Mouse (Mus musculus) embryonic facial prominence, embryonic 15.5 days (tissue): ENCODE measurements around the gene Tuba3a. TPM values are rescaled to one million over a fixed set of nuclear protein-coding genes. Genes with fewer than 3 reads are reported as not detected.

Experiments used
- ATAC-seq: fragments of 200-750 bp; cut with Nextera tagmentation; 2 replicates; pipeline ENCODE4 v1.8.0; 2017; ENCODE audit warnings: low read depth, moderate TSS enrichment; ENCODE audit not compliant: insufficient number of reproducible peaks, low FRiP score, low TSS enrichment
- H3K27ac ChIP-seq: fragments of 300-500 bp; sonication (generic); replicated peaks from 2 replicates; pipeline ENCODE4 v1.5.1; 2015; ENCODE audit warnings: mild to moderate bottlenecking, inconsistent platforms
- H3K27me3 ChIP-seq: fragments of 300-500 bp; sonication (generic); 2 replicates; pipeline ENCODE4 v1.6.1; 2015; ENCODE audit warnings: inconsistent platforms
- H3K36me3 ChIP-seq: fragments of 300-500 bp; sonication (generic); 2 replicates; pipeline ENCODE4 v1.6.1; 2015; ENCODE audit warnings: mild to moderate bottlenecking, inconsistent platforms
- H3K4me1 ChIP-seq: fragments of 300-500 bp; sonication (generic); 2 replicates; pipeline ENCODE4 v1.6.1; 2015; ENCODE audit warnings: inconsistent platforms
- H3K4me2 ChIP-seq: fragments of 300-500 bp; sonication (generic); replicated peaks from 2 replicates; pipeline ENCODE4 v1.6.1; 2015; ENCODE audit warnings: mild to moderate bottlenecking, inconsistent platforms
- H3K4me3 ChIP-seq: fragments of 300-500 bp; sonication (generic); replicated peaks from 2 replicates; pipeline ENCODE4 v1.5.1; 2015; ENCODE audit warnings: mild to moderate bottlenecking, inconsistent platforms
- H3K9ac ChIP-seq: fragments of 300-500 bp; sonication (generic); 2 replicates; pipeline ENCODE4 v1.6.1; 2015; ENCODE audit warnings: inconsistent platforms
- H3K9me3 ChIP-seq: fragments of 300-500 bp; sonication (generic); replicated peaks from 2 replicates; pipeline ENCODE4 v1.6.1; 2016; ENCODE audit warnings: inconsistent platforms
- WGBS: fragments of 180-500 bp; shearing (Covaris S2); methylation state at CpG from one replicate; pipeline ENCODE4 v1.1.7; 2015; 5-methylcytosine and 5-hydroxymethylcytosine counted together
- polyA plus RNA-seq: library from polyadenylated mRNA; unstranded; fragments of >200 nt; fragmentation: Nextera tagmentation; extraction: Ambion mirVana; gene quantifications from 2 replicates; pipeline ENCODE4 v1.2.1, GENCODE M21; 2015

Gene Tuba3a
- 0.24 TPM in 1 of 2 replicates, not detected in the other for polyA plus RNA-seq

GRCm38 (mm10) chr6:125285890-125286289 lies at the start of gene Tuba3a:
TSS of gene Tuba3a (minus strand) at chr6:125286042.
- Histone ChIP-seq H3K4me2 (no peak within 1 kb of the TSS), H3K27me3 (no peaks in the 10 kb centered on the region), H3K4me3 (no peak within 1 kb of the TSS), H3K36me3 (no peaks in the 10 kb centered on the region), H3K9ac (no peak within 1 kb of the TSS), H3K27ac (no peak within 1 kb of the TSS), H3K4me1 (peaks cover 14% of the 10 kb centered on the region; the same call in 1 of the 2 replicates), H3K9me3 (0 out of 2 replicates have a peak, but pooled peaks cover 5% of the 10 kb centered on the region)
- ATAC-seq: peak; percentile 45; the same call in 1 of the 2 replicates
- 95% methylated on average over 22 of the region's 22 CpGs for WGBS

DNA sequence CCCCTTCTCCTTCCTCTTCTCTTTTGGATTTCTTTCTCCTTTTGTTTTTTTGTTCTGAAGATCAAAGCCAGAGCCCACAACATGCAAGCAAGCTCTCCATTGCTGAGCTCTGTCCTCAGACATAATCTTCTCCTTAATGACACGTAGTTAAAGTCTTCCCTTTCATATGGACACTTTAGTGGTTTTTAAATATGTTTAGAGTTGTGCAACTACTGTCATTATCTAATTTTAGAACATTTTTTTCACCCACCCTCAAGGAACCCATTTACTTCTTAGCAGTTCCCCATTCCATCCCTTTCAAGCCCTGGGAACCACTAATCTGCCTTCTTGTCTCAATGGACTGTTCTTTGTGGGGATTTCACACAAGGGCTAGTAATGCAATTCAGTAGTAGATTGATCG lies 48.5 kb upstream of the Tuba3a start:
- Histone ChIP-seq H3K4me3 (no peak overlapping the region), H3K27me3 (no peaks in the 10 kb centered on the region), H3K4me1 (peaks cover 18% of the 10 kb centered on the region), H3K4me2 (no peak overlapping the region), H3K9ac (no peak overlapping the region), H3K36me3 (no peaks in the 10 kb centered on the region), H3K27ac (no peak overlapping the region), H3K9me3 (no peaks in the 10 kb centered on the region)
- 49% methylated on average over 2 of the region's 2 CpGs for WGBS
- ATAC-seq: no peak

GRCm38 (mm10) chr6:125333112-125333899 lies 47.5 kb upstream of the Tuba3a start:
- Histone ChIP-seq H3K36me3 (no peaks in the 10 kb centered on the region), H3K4me3 (no peak overlapping the region), H3K9ac (no peak overlapping the region), H3K27me3 (no peaks in the 10 kb centered on the region), H3K9me3 (no peaks in the 10 kb centered on the region), H3K27ac (no peak overlapping the region), H3K4me1 (peaks cover 18% of the 10 kb centered on the region), H3K4me2 (no peak overlapping the region)
- ATAC-seq: no peak
- WGBS: 70% methylated on average over 14 of the region's 14 CpGs

- under 1% methylated on average over 39 of the region's 39 CpGs for WGBS
- H3K27ac ChIP-seq: peak overlapping the region; percentile 72
- no peaks in the 10 kb centered on the region for H3K36me3 ChIP-seq
- H3K9ac ChIP-seq: peak overlapping the region; percentile 26
- H3K4me3 ChIP-seq: peak overlapping the region; percentile 56
- peak overlapping the region; percentile 81 for H3K4me2 ChIP-seq
- peak; percentile 86 for ATAC-seq
- H3K9me3 ChIP-seq: no peaks in the 10 kb centered on the region
- no peaks in the 10 kb centered on the region for H3K27me3 ChIP-seq
- H3K4me1 ChIP-seq: peaks cover 18% of the 10 kb centered on the region
These were observed 44.9 kb upstream of the Tuba3a start for GRCm38 (mm10) chr6:125330626-125331326.

DNA sequence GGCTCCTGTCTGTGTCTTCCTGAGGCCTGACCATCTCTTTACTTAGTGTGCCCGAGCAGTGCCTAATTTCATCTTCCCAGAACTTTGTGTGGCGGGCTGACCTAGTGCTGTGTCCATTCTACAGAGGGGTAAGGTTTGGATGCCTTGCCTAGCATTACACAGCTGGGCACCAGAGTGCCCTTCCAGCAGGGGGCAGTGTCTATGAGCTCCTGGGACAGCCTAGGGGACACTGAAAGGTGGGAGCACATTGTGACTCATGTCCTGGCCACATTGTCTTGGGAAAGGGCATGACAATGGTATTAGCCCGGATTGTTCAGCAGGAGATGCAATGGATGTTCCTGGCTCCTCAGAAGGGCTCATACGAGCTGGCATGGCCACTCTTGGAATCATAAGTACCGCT lies 42.4 kb upstream of the Tuba3a start:
- peaks cover 18% of the 10 kb centered on the region for H3K4me1 ChIP-seq
- no peak for ATAC-seq
- no peak overlapping the region for H3K27ac ChIP-seq
- no peak overlapping the region for H3K4me3 ChIP-seq
- H3K36me3 ChIP-seq: no peaks in the 10 kb centered on the region
- H3K9me3 ChIP-seq: no peaks in the 10 kb centered on the region
- H3K27me3 ChIP-seq: peaks cover 3% of the 10 kb centered on the region; the same call in 1 of the 2 replicates
- H3K9ac ChIP-seq: no peak overlapping the region
- H3K4me2 ChIP-seq: no peak overlapping the region
- 85% methylated on average over 5 of the region's 5 CpGs for WGBS

- peaks cover 31% of the 10 kb centered on the region for H3K27me3 ChIP-seq
- H3K36me3 ChIP-seq: no peaks in the 10 kb centered on the region
- H3K27ac ChIP-seq: no peak overlapping the region
- H3K4me2 ChIP-seq: no peak overlapping the region
- no peak overlapping the region for H3K9ac ChIP-seq
- H3K9me3 ChIP-seq: no peaks in the 10 kb centered on the region
- no peak for ATAC-seq
- no peak overlapping the region for H3K4me3 ChIP-seq
- 64% methylated on average over 6 of the region's 6 CpGs for WGBS
- H3K4me1 ChIP-seq: peaks cover 14% of the 10 kb centered on the region
These were observed 39.5 kb upstream of the Tuba3a start for GRCm38 (mm10) chr6:125325337-125325736.

- WGBS: 55% methylated on average over 6 of the region's 6 CpGs
- H3K27me3 ChIP-seq: peaks cover 37% of the 10 kb centered on the region
These were observed 37.7 kb upstream of the Tuba3a start for GRCm38 (mm10) chr6:125323547-125323946.

GRCm38 (mm10) chr6:125322794-125323193 lies 37.0 kb upstream of the Tuba3a start:
- Histone ChIP-seq H3K9ac (no peak overlapping the region), H3K9me3 (no peaks in the 10 kb centered on the region), H3K4me3 (no peak overlapping the region), H3K36me3 (no peaks in the 10 kb centered on the region), H3K27me3 (peaks cover 37% of the 10 kb centered on the region), H3K4me1 (peaks cover 7% of the 10 kb centered on the region; the same call in 1 of the 2 replicates), H3K4me2 (no peak overlapping the region), H3K27ac (no peak overlapping the region)
- WGBS: 42% methylated on average over 13 of the region's 13 CpGs
- ATAC-seq: no peak

More at GRCm38 (mm10) chr6:125323547-125323946, 37.7 kb upstream of the Tuba3a start:
- Histone ChIP-seq H3K9me3 (no peaks in the 10 kb centered on the region), H3K27ac (no peak overlapping the region), H3K36me3 (no peaks in the 10 kb centered on the region), H3K4me3 (no peak overlapping the region), H3K4me1 (peaks cover 7% of the 10 kb centered on the region; the same call in 1 of the 2 replicates), H3K9ac (no peak overlapping the region), H3K4me2 (no peak overlapping the region)
- ATAC-seq: no peak

GRCm38 (mm10) chr6:125321114-125321855 lies 35.4 kb upstream of the Tuba3a start:
- 11% methylated on average over 26 of the region's 26 CpGs for WGBS
- Histone ChIP-seq H3K9me3 (no peaks in the 10 kb centered on the region), H3K4me2 (peak overlapping the region; percentile 24), H3K27ac (no peak overlapping the region), H3K4me3 (peak overlapping the region; percentile 13), H3K9ac (no peak overlapping the region), H3K27me3 (peaks cover 37% of the 10 kb centered on the region), H3K4me1 (peaks cover 7% of the 10 kb centered on the region; the same call in 1 of the 2 replicates), H3K36me3 (no peaks in the 10 kb centered on the region)
- 0 out of 2 replicates have a peak, but pooled peaks have one; percentile 41 for ATAC-seq

DNA sequence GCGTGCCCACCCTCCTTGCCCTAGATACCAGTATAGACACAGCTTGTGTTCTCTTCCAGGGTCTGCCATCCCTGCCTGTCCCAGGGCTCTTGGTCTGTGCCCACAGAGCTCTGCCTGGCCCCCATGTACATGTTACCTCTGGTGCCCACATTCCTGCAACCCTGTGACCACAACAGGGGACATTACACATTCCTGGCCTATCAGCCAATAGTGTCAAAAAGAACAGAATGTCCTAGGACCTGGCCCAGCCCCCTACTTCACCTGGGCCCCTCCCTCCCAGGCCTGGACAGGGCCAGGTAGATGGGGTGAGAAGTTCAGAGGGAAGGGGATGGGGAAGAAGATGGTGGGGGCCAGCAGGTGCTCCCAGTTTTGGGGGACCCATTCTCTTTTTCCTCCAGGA lies 34.5 kb upstream of the Tuba3a start, which contains the start of gene Scnn1a:
TSS of gene Scnn1a (plus strand) at position 337 of the 400 bp plus-strand sequence.
- Histone ChIP-seq H3K4me3 (peak within 1 kb of the TSS; percentile 13), H3K4me1 (peaks cover 7% of the 10 kb centered on the region; the same call in 1 of the 2 replicates)
- 67% methylated on average over 1 of the region's 1 CpGs for WGBS

GRCm38 (mm10) chr6:125319919-125320296 lies 34.1 kb upstream of the Tuba3a start:
- Histone ChIP-seq H3K4me3 (no peak overlapping the region), H3K27me3 (peaks cover 37% of the 10 kb centered on the region), H3K9me3 (no peaks in the 10 kb centered on the region), H3K27ac (no peak overlapping the region), H3K4me2 (no peak overlapping the region), H3K4me1 (peaks cover 7% of the 10 kb centered on the region; the same call in 1 of the 2 replicates), H3K36me3 (no peaks in the 10 kb centered on the region), H3K9ac (no peak overlapping the region)
- no peak for ATAC-seq

More for the DNA sequence above, 34.5 kb upstream of the Tuba3a start, which contains the start of gene Scnn1a:
- no peak within 1 kb of the TSS for H3K9ac ChIP-seq
- H3K4me2 ChIP-seq: peak within 1 kb of the TSS; percentile 24
- no peak for ATAC-seq
- no peaks in the 10 kb centered on the region for H3K9me3 ChIP-seq
- H3K27me3 ChIP-seq: peaks cover 37% of the 10 kb centered on the region
- H3K27ac ChIP-seq: no peak within 1 kb of the TSS
- H3K36me3 ChIP-seq: no peaks in the 10 kb centered on the region
